Mouse (Mus musculus) hindbrain, embryonic 16.5 days (tissue): Measurements from ENCODE around the gene Wdr20. TPM values are rescaled to one million over a fixed set of nuclear protein-coding genes. Genes with fewer than 3 reads are reported as not detected.

Experiments
- ATAC-seq: fragments of 200-750 bp; cut with Nextera tagmentation; 2 replicates; pipeline ENCODE4 v1.8.0; 2017; ENCODE audit warnings: moderate TSS enrichment, moderate library complexity
- H3K27ac ChIP-seq: fragments of 300-500 bp; sonication (generic); 2 replicates; pipeline ENCODE4 v1.5.1; 2014; ENCODE audit warnings: low read depth, mild to moderate bottlenecking, control low read depth, low read length, moderate library complexity
- H3K27me3 ChIP-seq: fragments of 300-500 bp; sonication (generic); replicated peaks from 2 replicates; pipeline ENCODE4 v1.6.1; 2014; ENCODE audit warnings: low read length; ENCODE audit not compliant: control insufficient read depth, insufficient read depth
- H3K36me3 ChIP-seq: fragments of 300-500 bp; sonication (generic); 2 replicates; pipeline ENCODE4 v1.6.1; 2014; ENCODE audit warnings: mild to moderate bottlenecking, low read length, moderate library complexity, mixed read lengths; ENCODE audit not compliant: control insufficient read depth, insufficient read depth
- H3K4me1 ChIP-seq: fragments of 300-500 bp; sonication (generic); 2 replicates; pipeline ENCODE4 v1.6.1; 2014; ENCODE audit warnings: low read depth, low read length; ENCODE audit not compliant: control insufficient read depth, insufficient read depth
- H3K4me2 ChIP-seq: fragments of 300-500 bp; sonication (generic); 2 replicates; pipeline ENCODE4 v1.6.1; 2014; ENCODE audit warnings: mild to moderate bottlenecking, low read length, control low read depth, moderate library complexity
- H3K4me3 ChIP-seq: fragments of 300-500 bp; sonication (generic); 2 replicates; pipeline ENCODE4 v1.5.1; 2014; ENCODE audit warnings: mild to moderate bottlenecking, low read length, control low read depth, moderate library complexity
- H3K9ac ChIP-seq: fragments of 300-500 bp; sonication (generic); 2 replicates; pipeline ENCODE4 v1.6.1; 2014; ENCODE audit warnings: low read depth, mild to moderate bottlenecking, control low read depth, low read length, moderate library complexity
- H3K9me3 ChIP-seq: fragments of 300-500 bp; sonication (generic); 2 replicates; pipeline ENCODE4 v1.6.1; 2014; ENCODE audit warnings: mild to moderate bottlenecking, low read length, moderate library complexity; ENCODE audit not compliant: control insufficient read depth
- WGBS: fragments of 180-500 bp; shearing (Covaris S2); extraction: QIAGEN DNeasy Blood & Tissue Kit; methylation state at CpG from one replicate; pipeline ENCODE4 v1.1.7; 2014; 5-methylcytosine and 5-hydroxymethylcytosine counted together
- polyA plus RNA-seq: library from polyadenylated mRNA; unstranded; fragments of >200 nt; fragmentation: Nextera tagmentation; extraction: Ambion mirVana; gene quantifications from 2 replicates; pipeline ENCODE4 v1.2.1, GENCODE M21; 2015

Gene Wdr20
- polyA plus RNA-seq, 1 experiment from 2014 or later = 23.0 TPM

- Histone ChIP-seq H3K4me1 (peaks cover 11% of the 10 kb centered on the region), H3K27ac (0 out of 2 replicates have a peak overlapping the region, but pooled peaks have one; percentile 32), H3K9ac (peak overlapping the region; percentile 18; the same call in 1 of the 2 replicates), H3K36me3 (no peaks in the 10 kb centered on the region), H3K27me3 (no peaks in the 10 kb centered on the region), H3K4me2 (peak overlapping the region; percentile 70), H3K4me3 (peak overlapping the region; percentile 32), H3K9me3 (no peaks in the 10 kb centered on the region)
- ATAC-seq = peak; percentile 81
- under 1% methylated on average over 27 of the region's 27 CpGs for WGBS
Observed at GRCm38 (mm10) chr12:110706337-110707231, 31.2 kb upstream of the Wdr20 start.

GRCm38 (mm10) chr12:110707451-110707850 is 30.3 kb upstream of the Wdr20 start:
- ATAC-seq = no peak
- Histone ChIP-seq H3K9ac (no peak overlapping the region), H3K36me3 (no peaks in the 10 kb centered on the region), H3K27me3 (no peaks in the 10 kb centered on the region), H3K27ac (no peak overlapping the region), H3K4me2 (no peak overlapping the region), H3K4me1 (peaks cover 11% of the 10 kb centered on the region), H3K9me3 (no peaks in the 10 kb centered on the region), H3K4me3 (no peak overlapping the region)
- 80% methylated on average over 7 of the region's 7 CpGs for WGBS

GRCm38 (mm10) chr12:110711270-110711669 is 26.5 kb upstream of the Wdr20 start:
- Histone ChIP-seq H3K9ac (no peak overlapping the region), H3K4me2 (no peak overlapping the region), H3K4me3 (no peak overlapping the region), H3K27ac (no peak overlapping the region), H3K27me3 (no peaks in the 10 kb centered on the region), H3K4me1 (peaks cover 6% of the 10 kb centered on the region), H3K36me3 (no peaks in the 10 kb centered on the region), H3K9me3 (0 out of 2 replicates have a peak, but pooled peaks cover 3% of the 10 kb centered on the region)
- 79% methylated on average over 5 of the region's 5 CpGs for WGBS
- ATAC-seq = no peak

GRCm38 (mm10) chr12:110713784-110714183 is 24.0 kb upstream of the Wdr20 start:
- 0 out of 2 replicates have a peak, but pooled peaks cover 3% of the 10 kb centered on the region for H3K9me3 ChIP-seq
- no peak overlapping the region for H3K9ac ChIP-seq
- no peaks in the 10 kb centered on the region for H3K4me1 ChIP-seq
- no peak overlapping the region for H3K4me3 ChIP-seq
- H3K36me3 ChIP-seq = no peaks in the 10 kb centered on the region
- WGBS = 96% methylated on average over 6 of the region's 6 CpGs
- no peak overlapping the region for H3K4me2 ChIP-seq
- ATAC-seq = no peak
- H3K27ac ChIP-seq = no peak overlapping the region
- no peaks in the 10 kb centered on the region for H3K27me3 ChIP-seq

- Histone ChIP-seq H3K9ac (no peak overlapping the region), H3K4me2 (no peak overlapping the region), H3K27ac (no peak overlapping the region), H3K27me3 (no peaks in the 10 kb centered on the region), H3K36me3 (no peaks in the 10 kb centered on the region), H3K4me3 (no peak overlapping the region), H3K4me1 (no peaks in the 10 kb centered on the region), H3K9me3 (0 out of 2 replicates have a peak, but pooled peaks cover 3% of the 10 kb centered on the region)
- 96% methylated on average over 6 of the region's 6 CpGs for WGBS
- no peak for ATAC-seq
Observed at GRCm38 (mm10) chr12:110714215-110714614, 23.5 kb upstream of the Wdr20 start.

- Histone ChIP-seq H3K4me3 (no peak overlapping the region), H3K27ac (no peak overlapping the region), H3K27me3 (peaks cover 2% of the 10 kb centered on the region; the same call in 1 of the 2 replicates), H3K9me3 (0 out of 2 replicates have a peak, but pooled peaks cover 3% of the 10 kb centered on the region), H3K4me1 (no peaks in the 10 kb centered on the region), H3K4me2 (no peak overlapping the region), H3K9ac (no peak overlapping the region), H3K36me3 (no peaks in the 10 kb centered on the region)
- ATAC-seq = no peak
- WGBS = 33% methylated on average over 5 of the region's 5 CpGs
Observed at GRCm38 (mm10) chr12:110716004-110716403, 21.7 kb upstream of the Wdr20 start.

- ATAC-seq = no peak
- Histone ChIP-seq H3K9ac (no peak overlapping the region), H3K27ac (no peak overlapping the region), H3K9me3 (no peaks in the 10 kb centered on the region), H3K4me1 (no peaks in the 10 kb centered on the region), H3K4me2 (no peak overlapping the region), H3K36me3 (no peaks in the 10 kb centered on the region), H3K4me3 (no peak overlapping the region), H3K27me3 (peaks cover 2% of the 10 kb centered on the region; the same call in 1 of the 2 replicates)
- WGBS = 91% methylated on average over 5 of the region's 5 CpGs
Observed at GRCm38 (mm10) chr12:110725051-110725450, 12.7 kb upstream of the Wdr20 start.

GRCm38 (mm10) chr12:110725489-110725888 is 12.3 kb upstream of the Wdr20 start:
- Histone ChIP-seq H3K4me2 (no peak overlapping the region), H3K4me1 (no peaks in the 10 kb centered on the region), H3K27me3 (no peaks in the 10 kb centered on the region), H3K4me3 (no peak overlapping the region), H3K36me3 (no peaks in the 10 kb centered on the region), H3K9me3 (no peaks in the 10 kb centered on the region), H3K27ac (no peak overlapping the region), H3K9ac (no peak overlapping the region)
- ATAC-seq = no peak
- WGBS = 85% methylated on average over 5 of the region's 5 CpGs

- Histone ChIP-seq H3K36me3 (no peaks in the 10 kb centered on the region), H3K27ac (no peak overlapping the region), H3K4me1 (no peaks in the 10 kb centered on the region), H3K4me2 (no peak overlapping the region), H3K4me3 (no peak overlapping the region), H3K9ac (no peak overlapping the region), H3K27me3 (no peaks in the 10 kb centered on the region), H3K9me3 (no peaks in the 10 kb centered on the region)
- ATAC-seq = no peak
- WGBS = 59% methylated on average over 1 of the region's 1 CpGs
Observed at GRCm38 (mm10) chr12:110726428-110726827, 11.3 kb upstream of the Wdr20 start.
